Mouse (Mus musculus) T-helper 1 cell (primary cell): ENCODE measurements at regions not wholly inside any gene's neighbourhood (a gene's known extent, or its start where the extent isn't known, plus 50 kb on each side); places are given as distances from the start of the nearest gene placed in this dataset.

Experiments used
- in situ Hi-C: fragments of 300-600 bp; cut with MboI, MseI; formaldehyde crosslinking; loops from one replicate; pipeline ENCODE4 v1.15.1; 2025; ENCODE audit warnings: high pct_unique_total_duplicates

DNA sequence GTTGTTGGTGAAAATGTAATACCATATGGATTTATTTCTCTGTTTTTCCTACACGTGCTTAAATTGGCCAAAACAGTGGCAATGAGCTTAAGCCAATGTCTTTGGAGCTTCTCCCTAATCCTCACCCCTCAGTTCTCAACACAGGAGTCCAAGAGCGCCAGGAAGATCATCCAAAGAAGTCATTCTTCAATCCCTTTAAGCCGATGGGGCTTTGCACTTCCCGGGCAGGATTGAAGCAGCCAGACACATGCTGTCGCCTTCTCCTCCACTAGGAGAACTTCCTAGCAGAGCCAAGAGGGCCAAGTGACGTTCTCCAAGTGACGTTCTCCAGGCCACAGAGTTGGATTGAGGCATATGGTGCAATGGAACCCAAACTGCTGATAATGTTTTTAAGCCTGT lies 286.3 kb upstream of the Actbl2 start:
- in situ Hi-C loops, result no loop called here

DNA sequence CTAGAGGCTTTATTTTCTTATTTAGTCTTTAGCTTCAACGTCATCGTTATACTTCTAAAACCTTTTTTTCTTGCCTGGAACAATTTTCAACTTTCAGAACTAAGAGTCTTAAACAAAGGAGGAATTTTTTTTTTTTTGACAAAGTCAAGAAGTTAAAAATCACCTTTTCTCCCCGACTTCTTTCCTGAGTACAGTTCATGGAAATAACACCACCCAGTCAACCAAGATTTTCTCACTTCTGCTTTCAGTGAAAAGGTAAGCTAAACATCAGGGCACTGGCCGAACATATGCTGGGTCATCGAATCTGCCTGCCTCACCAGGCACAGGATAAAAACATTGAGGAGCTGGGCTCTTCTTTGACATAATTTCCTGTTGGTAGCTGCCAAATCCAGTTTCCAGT lies 277.4 kb upstream of the Actbl2 start:
- in situ Hi-C loops, result loop anchor here (10.0 kb wide), 1 partner anchor 437 kb away; no protein-coding TSS in a partner anchor

DNA sequence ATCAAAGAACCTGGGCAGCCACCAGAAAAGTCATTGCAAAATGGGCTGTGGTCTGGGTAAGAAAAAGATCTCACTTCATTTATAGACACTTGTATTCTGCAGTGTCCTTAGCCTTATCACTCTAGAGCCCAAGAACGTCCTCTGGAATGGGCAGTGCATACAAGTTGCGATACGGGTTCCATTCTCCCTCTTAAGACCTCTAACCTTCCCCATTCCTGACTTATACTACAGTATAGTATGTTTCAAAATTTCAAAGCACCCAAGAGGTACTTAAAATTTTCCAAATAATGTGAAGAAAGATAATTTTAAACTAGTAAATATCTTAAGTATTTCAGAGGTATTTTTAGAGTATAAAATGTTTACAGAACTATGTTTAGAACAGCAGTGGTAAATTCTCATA lies 276.8 kb upstream of the Actbl2 start:
- in situ Hi-C loops, result loop anchor here (10.0 kb wide), 1 partner anchor 437 kb away; no protein-coding TSS in a partner anchor

DNA sequence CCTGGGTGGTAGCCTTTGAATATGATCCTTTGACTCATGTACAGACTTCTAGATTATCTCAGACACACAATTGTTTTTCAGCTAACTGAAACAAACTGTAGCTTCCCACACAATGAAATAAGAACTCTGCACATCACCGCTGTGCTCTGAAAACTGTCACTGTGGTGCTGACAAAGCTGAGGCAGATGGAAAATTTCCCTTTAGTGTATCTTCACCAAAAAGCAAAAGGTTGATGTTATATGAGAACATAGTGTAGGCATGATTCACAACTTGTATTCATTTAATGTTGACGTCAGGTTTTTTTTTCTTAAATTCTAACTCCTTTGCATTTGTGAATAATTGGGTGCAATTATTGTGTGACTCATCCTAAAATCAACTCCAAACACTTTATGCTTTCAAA lies 264.1 kb upstream of the Actbl2 start:
- in situ Hi-C loops, result no loop called here

DNA sequence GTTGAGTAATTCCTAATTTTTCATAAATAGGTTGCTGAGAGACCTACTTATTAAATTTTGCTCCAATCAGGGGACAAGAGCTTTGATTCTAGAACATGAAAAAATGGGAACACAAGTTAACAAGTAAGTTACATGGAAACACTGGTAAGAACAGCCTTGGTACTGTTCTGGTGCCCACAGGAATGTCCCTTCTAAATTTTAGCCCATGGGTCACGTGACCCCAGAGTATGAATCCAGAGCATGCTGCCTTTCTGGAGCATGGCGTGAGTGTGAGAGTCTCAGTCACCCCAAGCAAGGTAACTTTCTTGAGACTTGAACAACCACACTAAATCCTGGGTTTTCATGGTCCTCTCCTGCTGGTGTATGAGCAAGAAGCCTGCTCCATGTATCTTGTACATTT lies 263.7 kb upstream of the Actbl2 start:
- in situ Hi-C loops, result no loop called here

DNA sequence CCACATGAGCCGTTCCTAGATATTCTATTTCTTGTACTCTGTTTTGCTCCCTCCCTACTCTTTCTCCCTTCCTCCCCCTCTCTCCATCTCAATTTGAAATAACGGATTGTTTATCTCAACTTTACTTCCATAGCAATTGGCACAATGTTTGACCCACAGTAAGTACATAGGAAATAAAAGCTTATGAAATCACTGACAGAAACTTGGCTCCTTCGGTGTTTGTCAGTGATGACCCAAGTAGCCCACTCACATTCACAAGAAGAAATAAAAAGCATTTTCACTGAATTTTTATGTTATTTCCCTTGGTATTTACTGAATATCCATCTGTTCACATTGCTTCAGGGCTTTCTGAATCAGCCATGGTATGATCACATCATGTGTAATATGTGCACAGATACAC lies 260.2 kb upstream of the Actbl2 start:
- in situ Hi-C loops, result no loop called here

DNA sequence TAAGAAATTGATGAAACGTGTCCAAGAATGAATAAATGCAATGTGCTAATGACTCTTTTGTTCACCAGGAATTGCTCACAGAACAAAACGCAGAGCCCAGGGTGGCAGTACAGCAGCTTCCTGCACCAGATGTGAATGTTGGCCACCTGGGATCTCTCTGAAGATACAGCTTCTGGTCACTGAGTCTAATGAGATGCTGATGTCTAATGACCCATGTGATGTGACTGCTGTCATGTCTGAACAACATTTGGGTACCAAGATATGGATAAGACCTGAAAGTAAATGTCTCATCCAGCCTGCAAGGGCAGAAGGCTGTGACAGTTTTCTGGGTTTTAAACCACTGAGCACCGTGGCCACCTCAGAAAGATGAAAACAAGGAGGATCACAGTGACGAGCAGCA lies 252.1 kb upstream of the Actbl2 start:
- in situ Hi-C loops, result no loop called here

DNA sequence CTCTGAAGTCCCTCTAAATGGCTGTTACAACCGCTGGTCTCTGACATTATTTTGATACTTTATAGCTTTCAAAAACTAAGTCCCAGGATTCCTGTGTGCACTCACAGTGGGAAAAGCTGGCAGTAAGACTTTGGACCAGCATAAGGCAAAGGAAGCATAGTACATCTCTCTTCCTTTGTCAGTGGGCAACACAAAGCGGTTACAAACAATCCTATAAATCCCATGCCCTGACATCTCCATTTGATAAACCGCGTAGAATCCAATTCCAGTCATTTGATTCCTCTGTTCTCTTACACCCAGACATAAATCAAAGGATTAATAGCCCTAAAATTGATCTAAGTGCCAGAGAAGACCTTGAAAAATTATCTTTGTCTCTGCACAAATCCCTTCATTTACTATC lies 240.7 kb upstream of the Actbl2 start:
- in situ Hi-C loops, result no loop called here

DNA sequence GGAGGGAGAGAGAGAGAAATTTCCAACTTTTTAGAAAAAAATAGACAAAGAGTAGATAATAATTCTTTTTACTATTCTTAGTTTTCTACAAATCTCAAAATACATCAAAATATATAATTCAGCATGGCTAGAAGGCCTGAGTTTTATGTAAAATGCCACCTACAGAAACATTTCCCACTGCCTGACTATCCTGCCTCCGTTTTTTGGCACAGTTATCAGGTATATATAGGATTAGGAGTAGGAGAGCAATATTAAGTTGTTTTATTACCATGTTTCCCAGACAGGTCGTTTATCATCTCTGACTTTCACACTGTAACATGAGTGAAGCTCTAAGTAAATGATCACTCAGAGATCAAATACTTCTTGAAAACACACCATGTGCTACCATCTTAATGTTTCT lies 224.7 kb upstream of the Actbl2 start:
- in situ Hi-C loops, result no loop called here

DNA sequence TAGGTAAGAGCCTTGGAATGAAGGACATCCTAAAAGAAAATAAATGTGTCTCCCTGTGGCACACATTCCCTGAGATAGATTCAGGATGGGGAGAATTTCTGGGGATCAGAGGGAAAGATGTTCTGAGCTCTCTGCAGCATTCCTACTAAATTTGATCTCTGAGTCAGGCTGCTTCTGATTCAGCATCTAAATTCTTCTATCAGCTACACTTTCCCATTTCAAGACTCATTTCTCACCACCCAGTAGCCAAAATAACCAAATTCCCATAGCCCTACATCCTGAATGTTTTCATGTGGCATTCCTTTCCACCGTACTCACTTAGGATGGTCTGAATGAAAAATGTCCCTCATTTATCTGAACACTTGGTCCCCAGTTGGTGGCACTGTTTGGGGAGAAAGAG lies 223.2 kb upstream of the Actbl2 start:
- in situ Hi-C loops, result no loop called here

DNA sequence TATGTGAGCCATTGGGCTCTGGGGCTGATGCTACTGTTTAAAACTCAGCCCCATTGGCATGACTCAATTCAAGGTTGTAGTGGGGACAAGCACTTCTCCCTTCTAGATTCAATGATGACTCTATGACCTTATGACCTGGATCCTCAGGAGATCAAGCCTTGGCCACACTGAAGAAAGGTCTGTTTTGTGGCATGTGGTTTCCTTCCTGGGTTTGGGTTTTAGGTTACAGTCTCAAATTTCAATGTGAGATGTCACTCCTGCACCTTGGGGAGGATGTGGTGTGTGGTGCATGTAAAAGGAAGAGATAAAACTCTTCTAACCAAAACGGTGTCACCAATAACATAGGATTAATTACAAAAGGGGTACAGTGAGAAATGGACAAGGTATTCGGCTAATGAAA lies 211.2 kb upstream of the Actbl2 start:
- in situ Hi-C loops, result no loop called here

DNA sequence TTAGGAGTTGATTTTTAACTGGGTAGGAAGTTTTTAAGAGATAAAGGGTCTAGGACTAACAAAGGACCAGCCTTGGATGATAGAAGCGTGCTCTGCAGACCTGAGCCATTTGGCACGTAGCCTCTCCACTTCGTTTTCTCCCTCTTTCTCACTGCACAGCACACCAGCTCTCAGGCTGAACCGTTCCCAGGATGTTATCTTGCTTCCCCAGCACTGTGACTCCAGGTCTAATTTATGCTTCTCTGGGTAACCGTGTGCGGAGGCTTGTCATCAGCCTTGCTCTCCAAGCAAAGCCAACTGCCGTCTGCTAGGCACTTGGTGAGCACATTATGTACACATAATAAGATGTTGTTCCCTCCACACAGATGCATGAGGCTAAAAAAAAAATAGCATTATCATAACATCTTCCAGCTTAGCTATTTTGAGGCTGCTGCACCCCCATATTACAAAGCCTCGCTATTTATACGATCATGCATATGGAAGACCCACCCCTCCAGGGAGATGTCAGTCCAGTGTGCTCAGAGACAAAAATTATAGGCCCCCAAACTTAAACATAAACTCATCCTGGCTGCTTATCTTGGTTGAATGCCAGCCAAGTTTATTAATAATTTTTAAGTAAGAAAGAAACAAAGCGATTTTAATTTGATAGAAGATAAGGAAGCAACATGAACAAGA lies 210.3 kb upstream of the Actbl2 start:
- in situ Hi-C loops, result no loop called here

DNA sequence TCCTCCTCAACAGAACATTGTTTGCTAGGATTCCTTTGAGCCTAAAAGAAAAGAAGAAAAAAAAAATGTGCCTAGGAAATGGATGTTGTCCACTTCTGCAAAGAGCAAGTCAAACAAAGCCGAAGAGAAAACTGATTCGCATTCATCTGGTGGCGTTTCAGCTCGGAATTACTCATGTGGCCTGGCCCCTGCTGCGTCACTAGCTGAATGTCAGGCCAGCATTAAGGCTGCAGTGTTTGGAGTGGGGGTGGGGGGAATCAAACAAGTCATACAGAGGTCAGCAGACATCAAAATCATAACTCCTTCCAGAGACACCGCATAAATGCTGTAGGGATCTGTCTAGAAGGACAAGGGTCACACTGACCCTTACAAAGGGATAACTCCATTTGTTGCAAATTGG lies 204.7 kb upstream of the Actbl2 start:
- in situ Hi-C loops, result no loop called here

DNA sequence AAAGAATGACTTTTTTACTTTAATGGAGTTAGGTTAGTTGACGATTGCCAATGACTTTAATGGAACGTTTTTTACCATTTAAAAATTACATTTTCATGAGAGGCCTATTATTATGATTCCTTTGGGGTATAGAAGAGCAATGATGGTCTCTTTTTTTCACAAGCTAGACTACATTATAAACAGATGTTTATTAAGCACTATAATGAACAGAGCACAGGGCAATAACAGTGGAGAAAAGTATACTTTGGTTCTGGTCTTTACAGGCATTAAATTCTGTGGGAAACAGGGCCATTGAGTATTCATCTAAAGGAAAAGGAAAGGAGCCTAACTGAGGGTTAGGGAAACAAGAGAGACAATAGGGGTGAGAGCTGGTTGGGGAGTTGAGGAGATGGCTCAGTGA lies 199.0 kb upstream of the Actbl2 start:
- in situ Hi-C loops, result no loop called here

DNA sequence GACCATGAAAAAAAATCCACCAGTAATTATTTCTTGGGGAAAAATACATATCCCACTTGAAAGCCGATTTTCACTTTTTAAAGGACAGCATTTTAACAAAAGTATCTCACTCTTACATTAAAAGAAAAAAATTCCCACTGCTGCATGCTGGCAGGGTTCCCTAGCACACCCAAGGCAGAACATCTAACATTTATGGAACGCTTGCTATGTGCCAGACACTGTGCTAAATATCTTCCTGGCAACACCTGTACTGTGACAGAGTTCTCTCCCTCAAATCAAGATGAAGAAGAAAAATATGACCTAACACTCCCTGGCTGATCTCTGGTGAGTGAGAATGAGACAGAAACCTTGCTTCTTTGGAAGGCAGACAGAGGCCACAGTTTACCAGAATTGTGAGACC lies 167.1 kb upstream of the Actbl2 start:
- in situ Hi-C loops, result no loop called here

DNA sequence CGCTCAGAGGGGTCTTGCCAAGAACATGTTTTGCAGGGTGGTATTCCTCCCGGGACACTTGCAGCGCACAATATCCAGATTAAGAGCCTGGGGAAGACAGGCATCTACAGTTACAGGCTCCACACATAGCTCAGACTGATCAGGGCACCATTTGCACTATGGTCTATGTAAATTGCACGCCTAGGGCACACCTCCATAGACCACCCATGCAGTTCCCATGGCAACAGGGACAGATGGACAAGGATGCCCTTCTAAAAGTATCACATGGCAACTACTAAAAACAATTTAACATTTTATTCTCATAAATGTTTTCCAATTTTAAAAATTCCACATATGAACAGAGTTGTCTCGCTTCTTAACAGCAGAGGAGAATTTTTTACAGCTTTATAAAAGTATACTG lies 158.7 kb upstream of the Actbl2 start:
- in situ Hi-C loops, result no loop called here

DNA sequence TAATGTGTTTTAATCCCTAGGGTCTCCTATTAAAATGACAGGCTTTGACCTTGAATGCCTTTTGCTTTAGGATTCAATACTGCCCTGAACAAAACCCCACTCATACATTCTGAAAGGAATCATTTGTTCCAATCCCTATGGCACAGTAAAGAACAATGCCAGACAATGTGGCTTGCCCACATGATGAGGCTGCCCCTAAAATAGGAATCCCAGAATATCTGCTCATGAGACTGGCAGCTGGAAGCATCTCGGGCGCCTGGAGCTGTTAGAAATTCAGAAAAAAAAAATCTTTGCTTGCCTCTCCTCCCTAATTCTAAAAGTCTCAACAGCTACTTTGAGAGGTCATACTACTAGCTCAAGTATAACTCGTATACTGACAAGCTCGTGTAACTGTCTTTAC lies 157.5 kb upstream of the Actbl2 start:
- in situ Hi-C loops, result no loop called here

DNA sequence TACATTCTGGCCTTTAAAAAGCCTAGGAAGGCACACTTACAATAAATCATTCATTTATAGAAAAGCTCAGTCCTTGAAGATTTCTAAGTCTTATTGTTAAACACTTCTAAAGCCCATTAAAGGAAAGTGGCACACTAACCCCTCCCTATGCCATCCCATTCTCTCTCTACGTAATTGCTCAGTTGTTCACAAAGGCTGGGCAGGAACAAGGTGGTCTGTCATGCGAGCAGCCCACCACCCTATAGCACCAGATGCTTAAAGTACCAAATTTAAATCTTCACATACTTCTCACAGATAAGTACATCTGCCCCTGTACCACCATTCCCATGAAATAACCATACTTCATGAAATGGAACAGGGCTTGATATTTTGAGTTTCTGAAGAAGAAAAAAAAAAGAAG lies 156.1 kb upstream of the Actbl2 start:
- in situ Hi-C loops, result no loop called here

DNA sequence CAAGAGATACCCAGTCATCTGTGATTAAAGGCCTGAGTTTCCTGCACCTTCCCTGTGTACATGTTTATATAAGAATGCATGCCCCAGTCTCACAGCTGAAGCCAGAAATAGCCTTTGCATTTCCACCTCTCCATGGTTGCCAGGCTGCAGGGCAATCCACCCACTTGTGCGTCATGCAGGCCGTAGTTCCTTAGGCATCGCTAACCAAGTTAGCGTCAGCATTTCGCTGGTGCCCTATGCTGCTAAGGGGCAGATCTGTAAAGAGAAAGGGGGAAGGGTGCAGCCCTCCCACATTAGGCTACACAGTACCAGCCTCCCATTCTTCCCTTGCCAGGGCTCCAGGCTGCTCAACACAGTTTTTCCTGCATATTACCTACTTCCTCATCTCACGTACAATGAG lies 155.6 kb upstream of the Actbl2 start:
- in situ Hi-C loops, result no loop called here

DNA sequence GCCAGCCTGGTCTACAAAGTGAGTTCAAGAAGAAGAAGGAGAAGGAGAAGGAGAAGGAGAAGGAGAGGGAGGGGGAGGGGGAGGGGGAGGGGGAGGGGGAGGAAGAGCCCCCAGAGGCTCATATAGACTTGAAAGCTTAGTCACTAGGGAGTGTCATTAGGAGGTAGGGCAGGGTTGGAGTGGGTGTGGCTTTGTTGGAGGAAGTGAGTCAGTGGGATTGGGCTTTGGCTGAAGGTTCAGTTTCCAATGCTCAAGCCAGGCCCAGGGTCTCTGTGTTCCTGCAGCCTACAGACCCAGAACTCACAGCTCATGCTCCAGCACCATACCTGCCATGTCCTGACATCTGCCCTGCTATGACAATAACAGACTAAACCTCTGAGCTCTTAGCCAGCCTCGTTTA lies 154.4 kb upstream of the Actbl2 start:
- in situ Hi-C loops, result no loop called here

DNA sequence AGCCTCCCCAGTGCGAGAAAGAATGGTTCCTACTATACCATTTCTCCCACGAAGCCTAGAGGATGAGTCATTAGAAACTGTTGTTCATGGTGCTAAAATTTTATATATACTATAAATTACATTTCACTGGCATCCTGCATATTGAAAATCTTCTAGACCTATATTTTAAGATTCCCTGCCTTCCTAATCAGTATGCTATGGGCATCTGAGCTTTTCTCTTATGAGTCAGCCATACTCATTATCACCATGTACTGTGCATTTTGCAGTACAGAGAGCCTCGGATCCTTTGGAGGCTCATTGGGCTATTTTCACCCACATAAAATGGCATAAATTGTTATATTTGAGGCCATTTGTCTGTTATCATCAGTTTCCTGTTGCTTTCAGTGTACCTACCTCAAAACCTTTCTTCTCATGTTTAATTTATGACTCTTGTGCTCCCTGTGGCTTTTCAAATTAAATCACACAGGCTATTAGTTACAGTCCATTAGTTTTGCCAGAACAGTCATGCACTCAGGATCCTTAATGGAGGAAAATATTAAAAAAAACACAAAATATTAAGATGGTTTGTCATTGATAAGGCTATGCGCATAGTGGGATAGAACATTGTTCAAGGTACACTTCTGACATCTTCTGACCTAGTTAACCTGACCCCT lies 150.1 kb upstream of the Actbl2 start:
- in situ Hi-C loops, result no loop called here

DNA sequence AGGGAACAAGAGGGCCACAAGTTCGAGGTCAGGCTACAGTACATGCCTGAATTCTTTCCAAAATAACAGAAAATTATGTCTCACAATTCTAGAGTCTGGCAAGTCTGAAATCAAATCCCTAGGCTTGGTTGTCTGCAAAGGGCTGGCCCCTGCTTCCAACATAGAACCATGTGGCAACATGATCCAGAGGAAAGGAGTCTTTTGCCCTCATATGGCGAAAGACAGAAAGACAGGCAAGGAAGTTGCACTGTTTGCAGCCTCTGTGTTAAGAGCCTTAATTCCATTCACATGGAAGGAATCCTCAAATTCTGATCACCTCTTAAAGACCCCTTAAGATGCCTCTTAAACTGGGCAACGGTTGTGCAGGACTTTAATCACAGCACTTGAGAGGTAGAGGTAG lies 123.7 kb upstream of the Actbl2 start:
- in situ Hi-C loops, result no loop called here

DNA sequence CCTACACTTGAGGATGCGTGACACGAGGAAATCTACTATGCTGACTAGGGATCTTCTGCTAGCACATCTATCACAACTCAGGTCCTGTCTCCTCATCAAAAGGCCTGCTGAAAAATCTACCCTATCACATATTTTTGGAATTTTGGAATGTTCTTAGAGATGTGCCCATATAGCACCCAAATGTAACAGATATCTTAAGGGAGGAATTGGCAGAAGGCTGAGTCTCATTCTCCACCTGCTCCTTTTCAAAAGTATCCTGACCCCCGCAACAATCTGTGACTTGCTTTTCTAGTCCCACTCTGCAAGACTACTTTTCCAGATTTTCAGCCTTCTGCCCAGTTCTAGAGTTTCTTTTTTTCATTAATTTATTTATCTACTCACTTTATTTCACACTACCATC lies 118.4 kb upstream of the Actbl2 start:
- in situ Hi-C loops, result no loop called here
